Mouse (Mus musculus) heart, adult 11 months (tissue): ENCODE data around the gene Son.
"Not testable (repeated sequence)": the region's sequence is repeated elsewhere in the genome, so short reads cannot be mapped to it uniquely, and the experiment has no call there.

ENCODE experiments used
- DNase-seq: peaks from one replicate; pipeline ENCODE4 v3.0.0; 2022

Son gene

DNA sequence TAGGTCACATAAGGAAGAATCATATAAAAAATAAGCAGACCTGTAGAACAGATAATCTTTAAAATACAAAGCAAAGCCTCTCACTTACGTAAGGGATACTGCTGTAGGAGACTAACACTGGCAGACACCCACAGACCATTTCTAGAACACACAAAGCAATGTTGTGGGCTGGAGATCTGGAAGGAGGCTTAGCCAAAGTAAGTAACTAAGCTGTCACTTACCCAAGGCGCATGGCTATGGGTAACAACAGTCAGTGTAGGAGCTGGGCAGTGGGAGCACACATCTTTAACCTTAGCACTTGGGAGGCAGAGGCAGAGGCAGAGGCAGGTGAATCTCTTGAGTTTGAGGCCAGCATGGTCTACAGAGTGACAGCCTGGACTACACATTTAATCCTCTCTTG, 7.7 kb upstream of the Son start:
- DNase-seq, result peak; percentile 79

DNA sequence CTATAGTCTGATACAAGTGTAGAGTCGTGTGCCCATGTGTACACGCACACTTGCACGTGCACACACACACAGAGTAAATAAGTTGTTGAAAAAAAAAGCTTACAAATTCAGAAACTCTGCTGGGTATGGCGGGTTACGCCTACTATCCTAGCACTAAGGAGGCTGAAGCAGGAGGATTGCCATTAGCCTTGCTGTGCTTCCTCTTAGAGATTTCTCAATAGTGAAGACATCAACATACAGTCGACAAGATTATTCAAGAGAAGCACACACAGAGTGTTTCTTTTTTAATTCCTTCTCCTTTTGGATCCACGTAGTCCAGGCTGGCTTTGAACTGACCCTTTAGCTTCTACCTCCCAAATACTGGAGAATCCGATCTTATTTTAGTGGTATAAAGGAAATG, 7.1 kb upstream of the Son start:
- DNase-seq, result peak; percentile 22

DNA sequence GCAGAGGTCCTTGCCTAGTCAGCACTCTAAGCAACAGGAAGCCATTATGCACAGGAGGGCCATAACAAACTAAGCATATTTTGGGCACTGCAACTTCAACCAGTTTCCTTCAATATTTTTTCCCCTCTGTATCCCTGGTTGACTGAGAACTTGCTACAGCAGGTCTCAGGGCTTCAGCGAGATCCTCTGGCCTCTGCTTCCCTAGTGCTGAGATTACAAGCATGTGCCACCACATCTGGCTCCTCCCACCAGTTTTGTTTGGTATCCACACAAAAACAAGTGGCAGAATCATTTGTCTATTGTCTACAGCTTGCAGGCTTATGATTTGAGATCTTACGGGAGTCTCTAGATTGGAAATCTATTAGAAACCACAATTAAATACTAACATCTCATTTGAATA, 2.4 kb upstream of the Son start:
- DNase-seq, result peak; percentile 73

DNA sequence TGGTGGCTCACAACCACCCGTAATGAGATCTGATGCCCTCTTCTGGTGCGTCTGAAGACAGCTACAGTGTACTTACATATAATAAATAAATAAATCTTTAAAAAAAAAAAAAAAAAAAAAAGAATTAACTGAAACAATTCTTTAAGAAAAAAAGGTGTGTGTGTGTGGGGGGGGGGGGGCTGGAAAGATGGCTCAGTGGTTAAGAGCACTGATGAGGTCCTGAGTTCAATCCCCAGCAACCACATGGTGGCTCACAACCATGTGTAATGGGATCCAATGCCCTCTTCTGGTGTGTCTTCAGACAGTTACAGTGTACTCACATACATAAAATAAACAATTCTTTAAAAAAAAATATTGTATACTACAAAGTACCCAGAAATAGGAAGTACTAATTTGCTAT, 1.9 kb upstream of the Son start:
- DNase-seq, result not testable (repeated sequence)

DNA sequence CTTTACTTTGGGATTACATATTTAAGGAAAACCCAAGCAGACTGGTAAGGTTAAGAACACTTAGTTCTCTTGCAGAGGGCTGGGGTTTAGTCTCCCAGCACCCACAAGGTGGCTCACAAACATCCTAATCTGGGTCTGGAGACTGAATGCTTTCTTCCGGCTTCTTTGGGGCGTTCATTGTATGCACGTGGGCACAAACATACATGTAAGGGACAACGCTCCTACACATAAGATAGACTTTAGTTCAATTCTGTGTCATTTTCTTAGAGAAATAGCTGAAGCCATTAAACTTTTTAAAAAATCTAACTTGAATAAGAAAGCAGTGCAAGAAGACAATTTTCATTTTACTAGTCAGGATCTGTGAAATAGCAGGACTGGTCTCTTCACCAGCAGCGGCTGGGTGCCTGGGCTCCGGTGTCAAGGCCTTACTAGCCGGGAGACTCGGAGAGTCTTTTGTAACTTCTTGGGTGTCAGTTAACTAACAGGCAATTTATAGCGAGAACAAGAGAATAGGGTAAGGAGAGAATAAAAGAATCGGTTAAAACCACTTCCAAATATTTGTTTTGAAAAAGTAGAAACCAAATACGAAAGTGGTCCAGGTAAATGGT, 1.2 kb upstream of the Son start:
- peak; percentile 87 for DNase-seq

DNA sequence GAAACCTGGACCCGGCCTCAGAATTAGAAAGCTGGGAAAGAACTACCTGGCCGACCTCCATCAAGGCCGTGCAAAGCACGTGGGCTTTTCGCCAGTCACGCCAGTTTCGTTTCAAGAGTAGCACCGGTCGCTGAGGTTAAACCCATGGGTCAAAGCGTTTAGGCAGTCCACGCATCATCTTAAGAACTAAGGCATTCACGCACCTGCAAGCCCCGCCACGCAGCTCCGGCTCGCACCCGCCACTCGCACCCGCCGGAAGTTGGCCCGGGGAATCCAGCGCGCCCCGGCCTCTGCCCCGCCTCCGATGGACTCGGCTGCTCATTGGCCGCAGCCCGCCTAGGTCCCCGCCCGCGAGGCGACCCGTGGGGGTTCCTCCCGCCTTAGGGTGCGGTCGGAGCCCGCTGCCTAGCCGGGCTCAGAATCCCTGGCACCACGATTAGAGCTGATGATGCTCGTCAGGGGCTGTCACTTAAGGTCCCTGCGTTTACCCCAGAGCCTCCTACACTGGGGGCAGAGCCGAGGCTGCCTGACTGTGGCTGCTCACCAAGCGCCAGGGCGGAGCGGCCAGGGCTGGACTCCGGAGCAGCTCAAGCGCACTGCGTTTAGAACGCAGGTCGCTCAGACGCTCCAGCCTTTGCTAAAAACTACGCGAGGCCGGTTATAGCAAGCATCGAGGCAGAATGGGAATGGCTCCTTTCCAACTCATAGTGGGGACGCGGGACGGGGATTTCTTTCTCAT, 456 bp upstream of the Son start, which contains the start of gene Gart:
Gene Gart (minus strand): TSS at position 272 of the 739 bp plus-strand sequence.
- peak; percentile 100 for DNase-seq

DNA sequence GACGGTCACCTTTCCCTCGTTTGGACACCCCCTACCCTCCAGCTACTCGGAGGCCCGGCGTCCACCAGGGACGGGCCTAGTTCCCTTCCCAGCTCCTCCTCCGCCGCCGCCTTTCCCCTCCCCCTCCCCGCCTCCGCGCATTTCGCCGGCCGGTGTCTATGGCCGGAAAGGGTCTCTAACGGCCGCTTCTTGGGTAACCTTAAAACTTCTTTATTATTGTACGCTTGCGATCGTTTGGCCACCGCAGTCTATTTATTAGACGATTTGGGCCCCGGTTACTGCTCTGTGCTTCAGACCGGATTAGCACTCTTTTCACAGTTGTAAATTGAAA, 879 bp downstream of the Son start:
- DNase-seq, result peak; percentile 98

DNA sequence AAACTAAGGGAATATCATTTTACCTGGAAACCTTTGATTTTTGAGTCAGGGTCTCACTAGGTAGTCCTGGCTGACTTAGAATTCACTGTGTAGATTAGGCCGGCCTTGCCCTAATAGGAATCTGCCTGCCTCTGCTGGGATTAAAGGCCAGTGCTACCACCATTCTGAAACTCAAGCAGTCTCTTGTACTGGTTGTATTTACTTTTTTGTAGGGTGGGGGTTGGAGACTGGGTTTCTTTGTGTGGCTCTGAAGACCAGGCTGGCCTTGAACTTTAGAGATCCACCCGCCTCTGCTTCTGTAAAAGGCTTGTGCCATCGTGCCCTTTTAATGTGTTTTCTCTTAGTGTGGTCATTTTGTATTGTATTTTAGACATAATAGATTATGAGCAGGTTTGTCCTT, 1.9 kb downstream of the Son start:
- peak; percentile 78 for DNase-seq

DNA sequence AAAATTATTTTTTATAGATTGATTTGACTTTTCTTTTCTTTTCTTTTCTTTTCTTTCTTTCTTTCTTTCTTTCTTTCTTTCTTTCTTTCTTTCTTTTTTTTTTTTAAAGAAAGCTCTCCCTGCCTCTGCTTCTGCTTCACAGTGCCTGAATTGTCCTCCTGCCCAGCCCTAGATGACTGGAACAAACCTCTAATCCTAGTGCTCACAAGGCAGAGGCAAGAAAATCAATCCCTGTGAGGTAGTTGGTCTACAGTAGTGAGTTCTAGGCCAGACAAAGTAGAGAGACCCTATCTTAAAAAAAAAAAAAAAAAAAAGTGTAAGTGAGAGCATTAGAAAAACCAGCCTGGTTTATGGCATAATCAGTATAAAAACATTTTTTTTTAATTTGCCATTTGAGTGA, 2.5 kb downstream of the Son start:
- peak; percentile 61 for DNase-seq

DNA sequence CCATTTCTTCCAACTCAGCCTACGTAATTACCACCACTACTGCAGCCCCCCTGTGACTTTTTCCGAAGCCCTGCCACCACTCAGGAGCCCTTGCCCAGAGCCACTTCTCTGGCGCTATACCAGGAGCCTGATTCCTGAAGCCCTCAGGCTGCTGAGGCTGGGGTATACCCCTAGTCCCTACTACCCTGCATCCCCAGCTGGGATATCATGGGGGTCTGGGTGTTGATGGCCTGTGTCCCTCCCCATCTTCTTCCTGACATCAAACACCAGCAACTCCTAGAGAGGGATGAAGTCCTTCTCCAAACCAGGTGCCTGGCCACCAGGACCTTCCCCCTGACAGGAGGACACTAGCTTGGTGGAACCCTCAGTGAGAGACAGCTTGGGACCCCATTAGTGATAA, 4.9 kb downstream of the Son start:
- peak; percentile 91 for DNase-seq

DNA sequence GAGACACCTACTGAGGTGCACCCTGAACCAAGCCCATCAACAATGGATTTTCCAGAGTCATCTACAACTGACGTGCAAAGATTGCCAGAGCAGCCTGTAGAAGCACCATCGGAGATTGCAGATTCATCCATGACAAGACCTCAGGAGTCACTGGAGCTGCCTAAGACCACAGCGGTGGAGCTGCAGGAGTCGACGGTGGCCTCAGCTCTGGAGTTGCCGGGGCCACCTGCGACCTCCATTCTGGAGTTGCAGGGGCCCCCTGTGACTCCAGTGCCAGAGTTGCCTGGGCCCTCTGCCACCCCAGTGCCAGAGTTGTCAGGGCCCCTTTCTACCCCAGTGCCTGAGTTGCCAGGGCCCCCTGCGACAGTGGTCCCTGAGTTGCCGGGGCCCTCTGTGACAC, 8.0 kb downstream of the Son start:
- DNase-seq, result peak; percentile 93

DNA sequence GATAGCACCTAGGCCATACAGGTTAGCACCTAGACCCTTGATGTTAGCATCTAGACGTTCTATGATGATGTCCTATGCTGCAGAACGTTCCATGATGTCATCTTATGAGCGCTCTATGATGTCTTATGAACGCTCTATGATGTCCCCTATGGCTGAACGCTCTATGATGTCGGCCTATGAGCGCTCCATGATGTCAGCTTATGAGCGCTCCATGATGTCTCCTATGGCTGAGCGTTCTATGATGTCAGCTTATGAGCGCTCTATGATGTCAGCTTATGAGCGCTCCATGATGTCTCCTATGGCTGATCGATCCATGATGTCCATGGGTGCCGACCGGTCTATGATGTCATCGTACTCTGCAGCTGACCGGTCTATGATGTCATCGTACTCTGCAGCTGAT, 10.0 kb downstream of the Son start:
- DNase-seq, result no peak

DNA sequence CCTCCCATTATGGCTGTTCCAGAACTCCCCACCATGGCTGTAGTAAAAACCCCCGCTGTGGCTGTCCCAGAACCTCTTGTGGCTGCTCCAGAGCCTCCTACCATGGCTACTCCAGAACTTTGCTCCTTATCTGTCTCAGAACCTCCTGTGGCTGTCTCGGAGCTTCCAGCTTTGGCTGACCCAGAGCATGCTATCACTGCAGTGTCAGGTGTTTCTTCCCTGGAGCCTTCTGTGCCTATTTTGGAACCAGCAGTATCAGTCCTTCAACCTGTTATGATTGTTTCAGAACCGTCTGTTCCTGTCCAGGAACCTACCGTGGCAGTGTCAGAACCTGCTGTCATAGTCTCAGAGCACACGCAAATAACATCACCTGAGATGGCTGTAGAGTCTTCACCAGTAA, 11.2 kb downstream of the Son start:
- DNase-seq, result peak; percentile 93

DNA sequence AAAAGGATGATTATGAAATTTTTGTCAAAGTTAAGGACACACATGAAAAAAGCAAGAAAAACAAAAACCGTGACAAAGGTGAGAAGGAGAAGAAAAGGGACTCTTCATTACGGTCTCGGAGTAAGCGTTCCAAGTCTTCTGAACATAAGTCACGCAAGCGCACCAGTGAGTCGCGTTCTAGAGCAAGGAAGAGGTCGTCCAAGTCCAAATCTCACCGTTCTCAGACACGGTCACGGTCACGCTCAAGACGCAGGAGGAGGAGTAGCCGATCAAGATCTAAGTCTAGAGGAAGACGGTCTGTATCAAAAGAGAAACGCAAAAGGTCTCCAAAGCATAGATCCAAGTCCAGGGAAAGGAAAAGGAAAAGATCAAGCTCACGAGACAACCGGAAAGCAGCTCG, 12.5 kb downstream of the Son start:
- DNase-seq, result no peak

DNA sequence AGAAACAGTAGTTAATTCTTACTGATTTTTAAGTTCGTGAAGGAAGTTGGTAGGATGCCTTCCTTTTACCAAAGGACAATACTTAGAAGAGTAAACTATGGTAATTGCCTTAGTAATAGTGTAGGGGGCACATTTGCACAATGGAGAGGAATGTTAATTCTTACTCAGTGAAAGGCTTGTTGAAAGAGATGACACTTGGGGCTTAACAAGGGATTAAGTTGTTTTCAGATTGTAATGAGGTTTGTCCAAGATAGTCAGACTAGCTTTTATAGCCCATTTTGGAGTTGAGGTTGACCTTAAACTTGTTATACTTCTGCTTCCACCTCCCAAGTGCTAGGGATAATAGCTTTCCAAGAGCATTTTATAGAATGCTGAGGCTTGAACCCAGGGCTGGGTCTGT, 14.1 kb downstream of the Son start:
- no peak for DNase-seq

DNA sequence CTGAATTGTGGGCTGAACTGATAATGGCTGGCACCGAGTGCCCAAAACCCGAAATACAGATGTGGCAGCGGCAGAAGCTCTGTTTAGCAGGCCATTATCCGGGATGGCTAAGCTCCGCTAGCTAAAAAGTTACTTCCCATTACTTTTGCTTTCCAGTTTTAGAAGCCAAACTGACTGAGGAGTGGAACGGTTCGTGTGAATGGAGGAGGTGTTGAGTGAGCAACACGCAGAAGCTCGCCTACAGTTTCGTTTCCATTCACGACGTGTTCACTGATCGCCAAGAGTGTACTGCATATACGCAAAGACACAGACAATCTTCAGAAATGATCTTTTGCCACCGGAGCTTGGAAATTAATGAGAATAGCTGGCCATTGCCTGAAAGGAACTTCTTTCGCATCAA, 15.0 kb downstream of the Son start:
- DNase-seq, result peak; percentile 75

DNA sequence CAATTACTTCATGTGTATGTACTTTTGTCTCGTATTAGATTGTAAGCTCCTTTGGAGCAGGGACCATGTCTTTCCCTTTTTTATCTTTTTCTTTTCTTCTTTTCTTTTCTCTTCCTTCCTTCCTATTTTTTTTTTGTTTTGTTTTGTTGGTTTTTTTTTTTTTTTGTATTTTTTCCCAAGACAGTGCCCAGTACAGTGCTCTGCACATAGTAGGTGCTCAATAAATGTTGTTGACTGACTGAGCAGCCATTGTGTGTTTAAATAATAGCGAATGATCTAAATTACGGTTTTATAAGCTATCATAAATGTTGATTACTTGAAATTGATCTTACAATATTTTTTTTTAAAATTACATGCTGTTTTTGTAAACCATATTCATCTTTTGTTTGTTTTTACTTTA, 16.5 kb downstream of the Son start:
- no peak for DNase-seq

DNA sequence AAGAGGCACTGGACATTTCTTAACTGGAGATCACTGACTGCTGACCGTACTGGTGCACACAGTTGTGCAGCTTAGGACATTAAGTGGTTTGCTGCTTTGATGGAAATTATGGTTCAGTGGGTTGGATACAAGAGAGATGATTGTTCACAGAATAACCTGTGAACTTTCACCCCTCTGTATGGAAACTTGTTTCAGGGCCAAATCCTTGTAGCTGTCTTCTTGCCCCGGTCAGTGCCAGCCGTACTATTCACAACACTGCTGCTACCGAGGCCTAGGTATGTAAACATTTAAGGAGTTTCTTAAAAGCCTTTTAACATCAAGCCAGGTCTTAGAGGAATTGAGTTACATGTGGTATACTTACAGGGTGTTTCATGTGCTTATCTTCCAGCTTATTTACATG, 27.2 kb downstream of the Son start:
- DNase-seq, result no peak

DNA sequence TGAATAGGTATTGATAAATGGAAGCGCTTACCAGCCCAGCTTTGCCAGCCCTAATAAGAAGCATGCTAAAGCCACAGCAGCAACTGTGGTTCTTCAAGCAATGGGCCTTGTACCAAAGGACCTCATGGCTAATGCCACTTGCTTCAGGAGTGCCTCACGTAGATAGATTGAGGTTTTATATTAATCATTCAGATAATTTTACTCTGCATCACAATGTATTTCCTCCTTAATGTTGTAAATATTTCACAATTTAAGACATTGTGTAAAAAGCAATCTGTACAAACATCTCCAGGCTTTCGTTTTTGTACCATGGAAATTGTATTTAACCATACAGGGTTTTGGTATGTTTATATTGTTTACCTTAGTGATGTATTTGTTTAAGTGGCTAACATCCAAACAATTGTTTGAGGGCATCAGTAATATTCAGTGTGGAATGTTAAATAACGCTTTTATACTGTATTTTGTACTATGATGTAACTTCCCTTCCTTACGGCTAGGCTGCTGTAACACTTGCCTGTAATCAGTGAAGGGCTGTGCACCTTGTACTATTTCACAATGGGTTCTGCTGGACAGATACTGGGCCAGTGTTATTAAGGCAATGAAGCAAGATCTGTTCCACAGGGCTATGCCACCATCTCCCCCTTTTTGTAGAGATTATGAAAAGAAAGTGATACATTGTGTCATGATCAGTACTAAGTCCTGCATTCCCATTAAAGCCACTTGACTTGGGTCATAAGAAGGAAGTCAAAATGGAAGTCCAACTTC, 31.0 kb downstream of the Son start:
- DNase-seq, result peak; percentile 22

DNA sequence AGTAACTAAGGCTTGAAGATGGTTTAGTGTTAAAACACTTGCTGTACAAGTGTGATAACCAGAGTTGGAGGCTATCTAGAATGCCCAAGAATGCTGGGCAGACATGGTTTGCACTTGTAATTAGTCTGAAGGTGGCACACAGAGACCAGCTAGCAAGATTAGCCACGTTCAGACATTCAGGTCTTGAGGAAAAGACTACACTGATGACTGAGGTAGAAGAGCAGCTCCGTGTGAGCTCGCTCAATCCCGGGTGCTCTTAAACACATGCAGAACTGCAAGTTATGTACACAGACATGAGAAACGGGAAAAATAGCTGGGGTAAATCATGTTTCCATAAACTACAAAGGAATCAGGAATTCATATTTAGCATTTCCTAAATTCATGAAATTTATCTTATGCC, 33.4 kb downstream of the Son start:
- DNase-seq, result peak; percentile 30

DNA sequence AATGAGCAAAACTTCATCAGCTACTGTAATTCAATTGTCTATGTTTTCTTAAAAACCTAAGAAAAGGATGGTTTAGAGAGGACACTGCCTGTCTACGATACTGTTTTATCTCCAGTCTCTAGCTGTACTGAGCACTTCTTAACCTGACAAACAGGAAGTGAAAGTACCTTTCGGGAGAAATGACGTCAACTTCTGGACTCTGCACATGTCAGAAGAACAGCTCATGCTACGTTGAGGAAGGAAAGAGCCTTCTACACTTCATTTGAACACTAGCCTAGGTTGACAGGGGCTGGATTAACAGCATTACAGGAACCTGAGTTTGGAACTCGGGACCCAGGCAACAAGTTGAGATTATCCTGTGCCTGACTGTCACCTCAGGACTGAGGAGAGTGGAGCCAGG, 38.2 kb downstream of the Son start:
- DNase-seq, result no peak

DNA sequence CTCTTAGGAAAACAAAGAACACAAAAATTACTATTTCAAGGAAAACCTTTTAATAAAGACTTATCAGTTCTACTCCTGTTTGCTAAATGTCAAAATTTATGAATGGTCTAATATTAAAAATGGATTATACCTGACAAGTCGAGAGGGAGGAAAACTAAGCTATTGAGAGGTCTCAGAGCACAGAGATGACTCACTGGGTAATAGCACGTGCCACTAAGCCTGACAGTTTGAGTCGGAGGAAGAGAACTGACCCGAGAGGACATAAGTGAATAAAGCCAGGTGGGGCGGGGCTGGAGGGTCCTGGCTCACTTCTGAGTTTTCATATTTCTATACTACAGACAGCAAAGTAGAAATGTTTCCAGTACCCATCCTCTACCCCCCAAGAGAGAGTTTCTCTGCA, 39.1 kb downstream of the Son start:
- peak; percentile 69 for DNase-seq

DNA sequence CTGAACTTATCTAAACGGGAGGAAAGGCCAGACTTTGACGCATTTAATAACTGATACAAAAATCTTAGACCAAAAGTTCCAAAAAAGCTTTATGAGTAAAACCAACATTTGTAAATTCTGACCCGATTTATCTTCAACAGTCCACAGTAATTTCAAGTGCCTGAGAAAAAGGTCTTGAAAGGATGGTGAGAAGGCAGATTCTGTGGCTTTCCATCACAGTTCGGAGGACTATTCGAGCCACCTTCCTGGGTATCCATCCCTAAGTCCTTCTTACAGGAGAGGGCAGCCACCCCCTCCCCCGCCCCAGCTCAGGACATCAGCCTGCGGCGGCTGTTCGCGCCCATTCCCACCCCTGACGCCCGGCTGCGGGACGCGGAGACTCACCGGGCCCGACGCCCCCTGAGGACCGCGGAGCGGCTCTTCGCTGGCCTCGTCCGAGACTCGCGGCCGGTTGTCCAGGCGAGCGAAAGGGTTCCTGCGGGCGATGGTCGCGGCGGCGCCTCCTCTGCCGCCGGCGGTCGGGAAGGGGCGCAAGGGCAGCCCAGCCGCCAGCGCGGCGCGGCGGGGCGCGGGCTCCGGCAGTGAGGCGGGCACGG, 40.8 kb downstream of the Son start:
- peak; percentile 55 for DNase-seq
